Mouse (Mus musculus) stomach, embryonic 16.5 days (tissue): Measurements from ENCODE around the gene Ackr1. TPM values are rescaled to one million over a fixed set of nuclear protein-coding genes. Genes with fewer than 3 reads are reported as not detected.

Experiments
- ATAC-seq: fragments of 200-750 bp; cut with Nextera tagmentation; 2 replicates; pipeline ENCODE4 v1.8.0; 2017; ENCODE audit warnings: moderate number of reproducible peaks, moderate TSS enrichment; ENCODE audit not compliant: insufficient read depth, low FRiP score
- H3K27ac ChIP-seq: fragments of 300-500 bp; sonication (generic); 2 replicates; pipeline ENCODE4 v1.5.1; 2014; ENCODE audit warnings: low read length
- H3K27me3 ChIP-seq: fragments of 300-500 bp; sonication (generic); 2 replicates; pipeline ENCODE4 v1.6.1; 2014; ENCODE audit warnings: low read length, control low read depth, mixed read lengths; ENCODE audit not compliant: control insufficient read depth, insufficient read depth
- H3K36me3 ChIP-seq: fragments of 300-500 bp; sonication (generic); 2 replicates; pipeline ENCODE4 v1.6.1; 2014; ENCODE audit warnings: low read length; ENCODE audit not compliant: control insufficient read depth, insufficient read depth
- H3K4me1 ChIP-seq: fragments of 300-500 bp; sonication (generic); 2 replicates; pipeline ENCODE4 v1.6.1; 2014; ENCODE audit warnings: low read length, control low read depth, mixed read lengths; ENCODE audit not compliant: control insufficient read depth, insufficient read depth
- H3K4me2 ChIP-seq: fragments of 300-500 bp; sonication (generic); 2 replicates; pipeline ENCODE4 v1.6.1; 2014; ENCODE audit warnings: low read depth, low read length, mixed read lengths
- H3K4me3 ChIP-seq: fragments of 300-500 bp; sonication (generic); replicated peaks from 2 replicates; pipeline ENCODE4 v1.5.1; 2014; ENCODE audit warnings: mild to moderate bottlenecking, low read length
- H3K9ac ChIP-seq: fragments of 300-500 bp; sonication (generic); 2 replicates; pipeline ENCODE4 v1.6.1; 2014; ENCODE audit warnings: low read length
- H3K9me3 ChIP-seq: fragments of 300-500 bp; sonication (generic); replicated peaks from 2 replicates; pipeline ENCODE4 v1.6.1; 2016; ENCODE audit warnings: low read length, control low read depth; ENCODE audit not compliant: control insufficient read depth
- WGBS: fragments of 180-500 bp; shearing (Covaris S2); extraction: QIAGEN DNeasy Blood & Tissue Kit; methylation state at CpG from one replicate; pipeline ENCODE4 v1.1.7; 2014; 5-methylcytosine and 5-hydroxymethylcytosine counted together
- polyA plus RNA-seq: library from polyadenylated mRNA; unstranded; fragments of >200 nt; fragmentation: Nextera tagmentation; extraction: Ambion mirVana; gene quantifications from 2 replicates; pipeline ENCODE4 v1.2.1, GENCODE M21; 2015

Ackr1 gene
- polyA plus RNA-seq, 1 experiment from 2014 or later: 4.3 TPM

DNA sequence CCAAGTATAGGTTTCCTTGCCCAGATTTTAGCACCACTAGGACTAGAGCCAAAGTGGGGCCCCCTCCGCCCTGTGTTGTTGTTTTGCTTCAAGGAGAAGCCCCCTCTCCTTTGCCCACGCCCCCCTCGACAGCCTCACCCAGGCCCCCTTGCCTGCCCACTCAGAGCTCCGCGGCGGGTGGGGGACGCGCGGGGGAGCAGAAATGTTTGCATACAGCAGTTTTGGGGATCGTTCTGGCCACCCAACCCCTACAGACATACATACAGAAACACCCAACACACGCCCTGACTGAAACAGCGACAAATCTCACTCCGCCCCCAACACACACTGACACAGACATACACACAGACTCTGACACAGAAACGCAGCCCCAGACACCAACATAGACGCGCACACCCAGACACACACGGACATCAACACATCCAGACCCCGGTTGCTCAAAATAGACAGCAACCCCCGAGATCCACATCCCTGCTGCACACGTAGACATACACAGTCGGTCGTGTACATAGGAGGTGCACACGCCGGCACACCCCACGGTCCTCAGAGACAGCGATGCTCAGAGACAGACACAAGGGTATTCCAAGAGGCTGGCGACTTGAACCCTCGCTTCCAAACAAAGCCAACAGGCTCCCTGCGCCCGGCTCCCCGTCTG lies 33.3 kb upstream of the Ackr1 start:
- Histone ChIP-seq H3K4me2 (peak overlapping the region; percentile 70), H3K9ac (peak overlapping the region; percentile 64), H3K36me3 (no peaks in the 10 kb centered on the region), H3K4me3 (peak overlapping the region; percentile 56), H3K27ac (no peak overlapping the region), H3K4me1 (peaks cover 11% of the 10 kb centered on the region; the same call in 1 of the 2 replicates), H3K27me3 (peaks cover 22% of the 10 kb centered on the region), H3K9me3 (no peaks in the 10 kb centered on the region)
- under 1% methylated on average over 31 of the region's 31 CpGs for WGBS
- ATAC-seq: peak; percentile 35; the same call in 1 of the 2 replicates

DNA sequence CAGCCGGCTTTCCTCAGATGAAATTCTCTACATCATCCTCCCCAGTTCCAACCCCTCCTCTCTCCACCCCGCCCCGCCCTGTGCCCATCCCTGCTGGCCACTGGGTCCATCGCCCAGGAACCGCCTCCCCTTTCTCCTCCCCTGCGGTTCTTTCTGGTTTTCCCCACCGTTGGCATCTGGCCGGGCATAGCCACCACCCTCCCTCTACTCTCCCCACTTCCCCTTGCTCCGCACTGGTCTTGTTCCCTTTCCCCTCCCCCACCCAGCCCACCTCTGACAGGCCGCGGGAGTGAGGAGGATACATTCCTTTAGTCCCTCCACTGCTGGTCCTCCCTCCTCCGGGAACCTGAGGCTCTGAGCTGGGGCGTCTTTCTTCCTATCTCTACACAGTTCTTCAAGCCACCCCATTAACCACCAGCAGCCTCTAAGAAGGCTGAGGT lies 32.4 kb upstream of the Ackr1 start:
- no peaks in the 10 kb centered on the region for H3K36me3 ChIP-seq
- peaks cover 22% of the 10 kb centered on the region for H3K27me3 ChIP-seq
- no peak overlapping the region for H3K9ac ChIP-seq
- H3K27ac ChIP-seq: no peak overlapping the region
- no peak for ATAC-seq
- H3K4me2 ChIP-seq: peak overlapping the region; percentile 70
- 4% methylated on average over 13 of the region's 13 CpGs for WGBS
- H3K4me3 ChIP-seq: peak overlapping the region; percentile 56
- H3K4me1 ChIP-seq: peaks cover 11% of the 10 kb centered on the region; the same call in 1 of the 2 replicates
- no peaks in the 10 kb centered on the region for H3K9me3 ChIP-seq

DNA sequence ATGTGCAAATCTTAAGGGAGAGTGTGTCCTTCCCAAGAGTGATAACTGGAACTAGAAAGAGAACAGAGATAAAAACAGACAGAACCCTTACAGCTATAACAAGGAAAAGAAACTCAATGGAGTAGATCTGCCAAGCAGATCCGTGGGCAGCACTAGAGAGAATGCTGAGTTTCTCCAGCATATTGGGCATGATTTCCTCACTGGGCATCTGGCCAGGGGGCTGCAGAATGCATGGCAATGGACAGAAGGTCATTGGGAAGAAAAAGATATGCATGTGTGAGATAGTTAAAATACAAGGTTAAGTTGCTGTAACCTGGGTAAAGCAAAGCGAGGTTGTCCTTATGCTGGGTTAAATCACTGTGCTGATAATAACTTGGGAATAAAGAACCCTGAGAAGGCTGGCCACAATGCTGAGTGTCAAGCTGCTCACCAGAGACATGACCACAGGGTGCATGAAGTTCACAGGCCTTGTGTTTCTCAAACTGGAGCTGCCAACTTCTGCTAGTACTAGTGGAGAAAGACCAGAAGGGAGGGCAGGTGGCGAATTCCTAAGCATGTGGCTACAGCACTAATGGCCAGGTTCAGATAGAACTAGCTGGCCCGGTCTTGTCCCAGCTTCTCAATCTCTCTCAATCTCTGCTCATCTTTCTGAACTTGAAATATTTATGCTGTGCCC lies 30.7 kb upstream of the Ackr1 start:
- ATAC-seq: no peak
- Histone ChIP-seq H3K4me2 (no peak overlapping the region), H3K9me3 (no peaks in the 10 kb centered on the region), H3K27me3 (peaks cover 22% of the 10 kb centered on the region), H3K4me3 (no peak overlapping the region), H3K9ac (no peak overlapping the region), H3K27ac (no peak overlapping the region), H3K4me1 (peaks cover 11% of the 10 kb centered on the region; the same call in 1 of the 2 replicates), H3K36me3 (no peaks in the 10 kb centered on the region)
- WGBS: 74% methylated on average over 4 of the region's 4 CpGs

DNA sequence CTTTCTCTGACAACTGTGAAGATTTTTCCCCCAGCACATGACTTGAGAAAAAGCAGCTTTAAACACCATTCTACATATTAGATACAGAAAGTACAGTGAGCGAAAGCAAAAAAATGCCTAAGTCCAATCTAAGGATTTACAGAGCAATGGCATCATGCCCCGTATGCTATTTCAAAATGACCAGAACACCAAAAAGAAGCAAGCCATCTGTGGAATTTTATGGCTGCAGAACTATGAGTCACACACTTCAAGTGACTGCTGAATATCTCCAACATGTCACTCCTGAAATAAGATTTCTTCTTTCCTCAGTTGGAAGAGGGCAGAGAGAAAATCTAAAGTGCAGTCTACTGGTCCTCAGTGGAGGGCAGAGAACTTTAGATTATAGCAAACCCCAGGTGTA lies 29.9 kb upstream of the Ackr1 start:
- 89% methylated on average over 2 of the region's 2 CpGs for WGBS
- no peak for ATAC-seq
- no peaks in the 10 kb centered on the region for H3K9me3 ChIP-seq
- H3K4me2 ChIP-seq: no peak overlapping the region
- peaks cover 11% of the 10 kb centered on the region; the same call in 1 of the 2 replicates for H3K4me1 ChIP-seq
- H3K9ac ChIP-seq: no peak overlapping the region
- no peaks in the 10 kb centered on the region for H3K36me3 ChIP-seq
- H3K27me3 ChIP-seq: peaks cover 22% of the 10 kb centered on the region
- H3K4me3 ChIP-seq: no peak overlapping the region
- H3K27ac ChIP-seq: no peak overlapping the region

DNA sequence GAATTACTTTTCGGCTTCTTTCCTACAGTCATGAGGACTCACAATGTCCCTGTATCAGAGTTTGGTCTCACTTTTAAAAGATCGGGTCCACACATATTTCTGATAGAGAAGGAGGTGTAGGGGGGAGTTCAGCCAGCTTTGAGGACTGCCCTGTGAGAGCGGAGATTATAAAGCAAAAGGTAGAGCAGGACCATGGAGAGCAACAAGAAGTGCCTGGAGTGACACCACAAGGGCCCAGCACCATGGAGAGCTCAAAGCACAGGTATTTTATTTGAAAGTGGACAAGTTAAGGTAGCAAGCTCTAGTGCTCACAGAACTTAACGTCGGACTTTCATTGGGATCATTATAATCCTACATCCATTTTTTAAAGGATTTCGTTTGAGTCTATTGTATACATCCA lies 28.1 kb upstream of the Ackr1 start:
- Histone ChIP-seq H3K4me1 (peaks cover 6% of the 10 kb centered on the region; the same call in 1 of the 2 replicates), H3K4me2 (no peak overlapping the region), H3K4me3 (no peak overlapping the region), H3K9ac (no peak overlapping the region), H3K27me3 (peaks cover 6% of the 10 kb centered on the region), H3K9me3 (no peaks in the 10 kb centered on the region), H3K36me3 (no peaks in the 10 kb centered on the region), H3K27ac (no peak overlapping the region)
- no peak for ATAC-seq
- 22% methylated on average over 6 of the region's 6 CpGs for WGBS

DNA sequence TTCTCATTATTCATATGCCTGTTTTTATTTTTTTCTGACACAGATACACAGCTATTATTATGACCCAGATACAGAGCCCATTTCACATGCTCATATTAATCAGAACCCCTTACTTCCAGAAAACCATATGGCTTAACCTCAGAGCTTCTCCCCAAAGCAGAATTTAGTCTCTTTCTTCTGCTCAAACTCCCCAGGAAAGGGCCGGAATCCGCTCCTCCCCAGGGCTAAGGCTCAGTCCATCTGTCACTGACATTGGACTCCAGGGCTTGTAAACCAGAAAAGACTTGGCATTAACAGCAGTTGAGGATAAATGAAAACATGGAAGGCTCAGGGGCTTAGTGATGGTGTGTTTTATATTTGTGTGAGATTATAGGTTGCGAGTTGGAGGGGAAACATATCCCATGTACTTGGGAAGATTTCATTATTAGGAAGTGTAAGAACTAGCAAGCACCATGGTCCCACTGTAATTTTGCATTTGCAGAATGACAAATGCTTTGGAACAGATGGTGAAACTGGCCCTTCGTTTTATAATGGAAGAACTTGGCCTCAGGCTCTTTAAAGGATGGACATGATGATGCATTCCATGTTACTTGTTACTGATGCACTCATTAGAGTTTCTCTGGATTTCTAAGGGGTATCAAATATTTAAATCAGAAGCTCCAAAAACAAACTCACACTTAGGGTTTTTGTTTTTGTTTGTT lies 26.2 kb upstream of the Ackr1 start:
- Histone ChIP-seq H3K9me3 (no peaks in the 10 kb centered on the region), H3K27me3 (no peaks in the 10 kb centered on the region), H3K36me3 (no peaks in the 10 kb centered on the region), H3K4me1 (no peaks in the 10 kb centered on the region), H3K9ac (no peak overlapping the region), H3K4me2 (no peak overlapping the region), H3K4me3 (no peak overlapping the region), H3K27ac (no peak overlapping the region)
- no peak for ATAC-seq
- WGBS: 69% methylated on average over 4 of the region's 4 CpGs

DNA sequence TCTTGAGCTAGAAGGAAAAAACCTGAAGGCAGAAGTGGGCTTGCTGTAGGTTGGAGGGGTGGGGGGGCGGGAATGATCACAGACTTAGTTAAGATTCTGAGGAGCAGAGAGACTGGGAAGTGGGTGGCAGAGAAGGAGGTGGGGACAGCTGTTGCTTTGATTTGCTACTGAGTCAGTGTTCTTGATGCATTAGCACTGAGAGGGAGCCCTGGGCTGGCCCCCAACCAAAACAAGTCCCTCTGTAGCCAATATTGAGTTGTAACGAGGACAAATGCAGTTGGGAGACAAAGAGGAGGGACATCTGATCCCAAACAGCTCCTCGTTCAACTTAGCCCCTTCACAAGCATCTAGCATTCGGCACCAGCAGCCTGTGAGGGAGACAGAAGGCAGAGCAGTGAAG lies 24.2 kb upstream of the Ackr1 start:
- Histone ChIP-seq H3K4me1 (no peaks in the 10 kb centered on the region), H3K36me3 (no peaks in the 10 kb centered on the region), H3K27me3 (no peaks in the 10 kb centered on the region), H3K4me3 (no peak overlapping the region), H3K9ac (no peak overlapping the region), H3K27ac (no peak overlapping the region), H3K9me3 (no peaks in the 10 kb centered on the region), H3K4me2 (no peak overlapping the region)
- no peak for ATAC-seq
- 56% methylated on average over 4 of the region's 4 CpGs for WGBS

DNA sequence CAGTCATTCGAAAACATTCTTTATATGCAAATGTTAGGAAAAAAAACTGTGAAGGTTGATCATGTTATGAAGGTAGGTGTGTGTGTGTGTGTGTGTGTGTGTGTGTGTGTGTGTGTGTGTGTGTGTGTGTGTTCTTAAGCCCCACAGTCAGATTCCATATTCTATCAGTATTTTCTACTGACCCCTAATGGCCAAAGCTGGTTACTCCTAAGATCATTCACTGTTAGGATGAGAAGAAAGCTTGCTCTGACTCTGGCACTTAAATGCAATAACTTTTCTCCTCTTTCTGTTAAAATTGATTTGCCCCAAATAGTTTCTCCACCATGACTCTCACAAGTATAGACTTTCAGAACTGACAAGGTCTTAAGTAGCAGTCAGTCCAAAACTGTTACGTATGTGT lies 23.1 kb upstream of the Ackr1 start:
- Histone ChIP-seq H3K4me1 (no peaks in the 10 kb centered on the region), H3K4me3 (no peak overlapping the region), H3K27ac (no peak overlapping the region), H3K9me3 (no peaks in the 10 kb centered on the region), H3K4me2 (no peak overlapping the region), H3K27me3 (no peaks in the 10 kb centered on the region), H3K36me3 (no peaks in the 10 kb centered on the region), H3K9ac (no peak overlapping the region)
- WGBS: 86% methylated on average over 2 of the region's 2 CpGs
- ATAC-seq: no peak
